Mouse (Mus musculus): Measurements from ENCODE around the gene Slitrk3. TPM values are rescaled to one million over a fixed set of nuclear protein-coding genes. Genes with fewer than 3 reads are reported as not detected.

Slitrk3 gene
- polyA plus RNA-seq, 1 experiment from 2014 or later, result not detected

DNA sequence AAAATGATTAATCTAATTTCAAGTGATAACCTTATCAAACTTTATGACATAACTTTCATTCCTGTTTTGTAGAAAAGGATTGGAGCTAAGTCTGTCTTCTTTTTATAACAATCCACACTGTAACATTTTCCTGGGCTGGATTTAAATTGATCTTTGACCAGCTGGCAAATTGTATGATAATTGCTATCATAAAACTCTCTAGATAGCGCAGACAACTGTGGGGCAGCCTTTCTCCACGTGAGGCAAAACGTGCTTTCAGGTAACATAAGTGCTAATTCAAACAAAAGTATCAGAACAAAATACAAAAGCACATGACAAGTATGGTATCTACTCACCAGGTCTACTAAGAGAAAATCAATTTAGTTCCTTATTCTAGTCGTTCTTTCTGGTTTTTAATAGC lies 60.1 kb downstream of the Slitrk3 start:
- no peak overlapping the region for H3K4me3 ChIP-seq (ENCODE audit: inconsistent target)
- no peak overlapping the region for H3K27ac ChIP-seq
- 61% methylated on average over 4 of the region's 4 CpGs for WGBS (ENCODE audit: missing documents)
- H3K79me2 ChIP-seq (ENCODE audit: inconsistent target), result no peaks in the 10 kb centered on the region
- no peaks in the 10 kb centered on the region for H3K36me3 ChIP-seq (ENCODE audit: inconsistent target)

Other genes starting within 250 kb of the Slitrk3 start
- gene Sis, start 89.9 kb downstream of the Slitrk3 start, polyA plus RNA-seq (2018), result not detected in 3 replicates